Mouse (Mus musculus): ENCODE measurements at regions not wholly inside any gene's neighbourhood (a gene's known extent, or its start where the extent isn't known, plus 50 kb on each side); places are given as distances from the start of the nearest gene placed in this dataset.

GRCm38 (mm10) chr15:36933581-36933991 lies 74.0 kb downstream of the Zfp706 start:
- H3K9me3 ChIP-seq = no peaks in the 10 kb centered on the region
- H3K4me2 ChIP-seq = no peak overlapping the region
- H3K4me3 ChIP-seq = no peak overlapping the region
- no peak for ATAC-seq (ENCODE audit: insufficient number of reproducible peaks, low FRiP score, low TSS enrichment, low read depth)
- no peak overlapping the region for H3K27ac ChIP-seq
- peaks cover 9% of the 10 kb centered on the region for H3K4me1 ChIP-seq
- H3K36me3 ChIP-seq = no peaks in the 10 kb centered on the region
- 87% methylated on average over 2 of the region's 2 CpGs for WGBS
- H3K27me3 ChIP-seq = no peaks in the 10 kb centered on the region
- no peak overlapping the region for H3K9ac ChIP-seq

- H3K4me1 ChIP-seq = no peaks in the 10 kb centered on the region
- no peaks in the 10 kb centered on the region for H3K9me3 ChIP-seq
- 60% methylated on average over 2 of the region's 2 CpGs for WGBS
- H3K27me3 ChIP-seq = no peaks in the 10 kb centered on the region
- no peak overlapping the region for H3K27ac ChIP-seq
- H3K36me3 ChIP-seq = no peaks in the 10 kb centered on the region
- ATAC-seq (ENCODE audit: insufficient number of reproducible peaks, low FRiP score, low TSS enrichment, low read depth) = peak; percentile 35; the same call in 1 of the 2 replicates
- no peak overlapping the region for H3K4me3 ChIP-seq
- H3K9ac ChIP-seq = no peak overlapping the region
- no peak overlapping the region for H3K4me2 ChIP-seq
Measured at GRCm38 (mm10) chr15:36931460-36931859, 76.1 kb downstream of the Zfp706 start.

GRCm38 (mm10) chr15:36930433-36930832 lies 77.1 kb downstream of the Zfp706 start:
- Histone ChIP-seq H3K27ac (no peak overlapping the region), H3K4me3 (no peak overlapping the region), H3K9ac (no peak overlapping the region), H3K9me3 (no peaks in the 10 kb centered on the region), H3K27me3 (no peaks in the 10 kb centered on the region), H3K4me1 (no peaks in the 10 kb centered on the region), H3K4me2 (no peak overlapping the region), H3K36me3 (no peaks in the 10 kb centered on the region)
- WGBS = 75% methylated on average over 6 of the region's 6 CpGs
- ATAC-seq (ENCODE audit: insufficient number of reproducible peaks, low FRiP score, low TSS enrichment, low read depth) = no peak

- no peak overlapping the region for H3K4me2 ChIP-seq
- H3K9ac ChIP-seq = no peak overlapping the region
- no peaks in the 10 kb centered on the region for H3K9me3 ChIP-seq
- H3K4me1 ChIP-seq = no peaks in the 10 kb centered on the region
- H3K27ac ChIP-seq = no peak overlapping the region
- no peak overlapping the region for H3K4me3 ChIP-seq
- ATAC-seq (ENCODE audit: insufficient number of reproducible peaks, low FRiP score, low TSS enrichment, low read depth) = no peak
- WGBS = 76% methylated on average over 2 of the region's 2 CpGs
- no peaks in the 10 kb centered on the region for H3K27me3 ChIP-seq
- H3K36me3 ChIP-seq = no peaks in the 10 kb centered on the region
Measured at GRCm38 (mm10) chr15:36929786-36930185, 77.8 kb downstream of the Zfp706 start.

- H3K27me3 ChIP-seq = no peaks in the 10 kb centered on the region
- H3K4me2 ChIP-seq = no peak overlapping the region
- no peaks in the 10 kb centered on the region for H3K9me3 ChIP-seq
- WGBS = 86% methylated on average over 3 of the region's 3 CpGs
- H3K4me3 ChIP-seq = no peak overlapping the region
- no peak for ATAC-seq (ENCODE audit: insufficient number of reproducible peaks, low FRiP score, low TSS enrichment, low read depth)
- H3K27ac ChIP-seq = no peak overlapping the region
- H3K9ac ChIP-seq = no peak overlapping the region
- H3K4me1 ChIP-seq = peaks cover 3% of the 10 kb centered on the region; the same call in 1 of the 2 replicates
- no peaks in the 10 kb centered on the region for H3K36me3 ChIP-seq
Measured at GRCm38 (mm10) chr15:36929088-36929487, 78.5 kb downstream of the Zfp706 start.

GRCm38 (mm10) chr15:36928678-36929077 lies 78.9 kb downstream of the Zfp706 start:
- H3K9ac ChIP-seq = no peak overlapping the region
- H3K27ac ChIP-seq = no peak overlapping the region
- H3K4me1 ChIP-seq = peaks cover 4% of the 10 kb centered on the region; the same call in 1 of the 2 replicates
- H3K36me3 ChIP-seq = no peaks in the 10 kb centered on the region
- ATAC-seq (ENCODE audit: insufficient number of reproducible peaks, low FRiP score, low TSS enrichment, low read depth) = no peak
- H3K4me2 ChIP-seq = no peak overlapping the region
- no peak overlapping the region for H3K4me3 ChIP-seq
- WGBS = 94% methylated on average over 4 of the region's 4 CpGs
- H3K27me3 ChIP-seq = no peaks in the 10 kb centered on the region
- H3K9me3 ChIP-seq = no peaks in the 10 kb centered on the region

- Histone ChIP-seq H3K27ac (no peak overlapping the region), H3K36me3 (no peaks in the 10 kb centered on the region), H3K4me1 (peaks cover 4% of the 10 kb centered on the region; the same call in 1 of the 2 replicates), H3K4me2 (no peak overlapping the region), H3K4me3 (no peak overlapping the region), H3K9ac (no peak overlapping the region), H3K27me3 (no peaks in the 10 kb centered on the region), H3K9me3 (no peaks in the 10 kb centered on the region)
- no peak for ATAC-seq (ENCODE audit: insufficient number of reproducible peaks, low FRiP score, low TSS enrichment, low read depth)
- WGBS = 42% methylated on average over 5 of the region's 5 CpGs
Measured at GRCm38 (mm10) chr15:36927436-36927835, 80.1 kb downstream of the Zfp706 start.

- no peak for ATAC-seq (ENCODE audit: insufficient number of reproducible peaks, low FRiP score, low TSS enrichment, low read depth)
- WGBS = 59% methylated on average over 6 of the region's 6 CpGs
- Histone ChIP-seq H3K9ac (no peak overlapping the region), H3K4me3 (no peak overlapping the region), H3K27ac (no peak overlapping the region), H3K4me2 (no peak overlapping the region), H3K36me3 (no peaks in the 10 kb centered on the region), H3K27me3 (no peaks in the 10 kb centered on the region), H3K4me1 (peaks cover 4% of the 10 kb centered on the region; the same call in 1 of the 2 replicates), H3K9me3 (no peaks in the 10 kb centered on the region)
Measured at GRCm38 (mm10) chr15:36924171-36924570, 83.4 kb downstream of the Zfp706 start.

- no peaks in the 10 kb centered on the region for H3K36me3 ChIP-seq
- no peak for ATAC-seq (ENCODE audit: insufficient number of reproducible peaks, low FRiP score, low TSS enrichment, low read depth)
- 32% methylated on average over 3 of the region's 3 CpGs for WGBS
- H3K27me3 ChIP-seq = no peaks in the 10 kb centered on the region
- no peak overlapping the region for H3K27ac ChIP-seq
- H3K4me1 ChIP-seq = peaks cover 4% of the 10 kb centered on the region; the same call in 1 of the 2 replicates
- H3K4me2 ChIP-seq = no peak overlapping the region
- no peaks in the 10 kb centered on the region for H3K9me3 ChIP-seq
- no peak overlapping the region for H3K4me3 ChIP-seq
- no peak overlapping the region for H3K9ac ChIP-seq
Measured at GRCm38 (mm10) chr15:36921384-36921783, 86.2 kb downstream of the Zfp706 start.

GRCm38 (mm10) chr15:36920886-36921285 lies 86.7 kb downstream of the Zfp706 start:
- ATAC-seq (ENCODE audit: insufficient number of reproducible peaks, low FRiP score, low TSS enrichment, low read depth) = no peak
- Histone ChIP-seq H3K27ac (no peak overlapping the region), H3K9me3 (no peaks in the 10 kb centered on the region)

GRCm38 (mm10) chr15:36919704-36920103 lies 87.9 kb downstream of the Zfp706 start:
- Histone ChIP-seq H3K9me3 (no peaks in the 10 kb centered on the region), H3K27ac (no peak overlapping the region), H3K4me1 (peaks cover 4% of the 10 kb centered on the region; the same call in 1 of the 2 replicates), H3K27me3 (no peaks in the 10 kb centered on the region), H3K4me2 (no peak overlapping the region), H3K36me3 (no peaks in the 10 kb centered on the region), H3K9ac (no peak overlapping the region), H3K4me3 (no peak overlapping the region)
- WGBS = 89% methylated on average over 5 of the region's 5 CpGs
- ATAC-seq (ENCODE audit: insufficient number of reproducible peaks, low FRiP score, low TSS enrichment, low read depth) = no peak

More at GRCm38 (mm10) chr15:36920886-36921285, 86.7 kb downstream of the Zfp706 start:
- H3K9ac ChIP-seq = no peak overlapping the region
- H3K36me3 ChIP-seq = no peaks in the 10 kb centered on the region
- peaks cover 4% of the 10 kb centered on the region; the same call in 1 of the 2 replicates for H3K4me1 ChIP-seq
- H3K27me3 ChIP-seq = no peaks in the 10 kb centered on the region
- no peak overlapping the region for H3K4me2 ChIP-seq
- H3K4me3 ChIP-seq = no peak overlapping the region

- H3K36me3 ChIP-seq = no peaks in the 10 kb centered on the region
- H3K4me3 ChIP-seq = no peak overlapping the region
- H3K27me3 ChIP-seq = no peaks in the 10 kb centered on the region
- H3K4me1 ChIP-seq = peaks cover 2% of the 10 kb centered on the region; the same call in 1 of the 2 replicates
- no peaks in the 10 kb centered on the region for H3K9me3 ChIP-seq
- H3K9ac ChIP-seq = no peak overlapping the region
- WGBS = 87% methylated on average over 4 of the region's 4 CpGs
- H3K4me2 ChIP-seq = no peak overlapping the region
- no peak for ATAC-seq (ENCODE audit: insufficient number of reproducible peaks, low FRiP score, low TSS enrichment, low read depth)
- no peak overlapping the region for H3K27ac ChIP-seq
Measured at GRCm38 (mm10) chr15:36919209-36919608, 88.4 kb downstream of the Zfp706 start.

GRCm38 (mm10) chr15:36916998-36917397 lies 90.6 kb downstream of the Zfp706 start:
- H3K36me3 ChIP-seq = no peaks in the 10 kb centered on the region
- no peaks in the 10 kb centered on the region for H3K27me3 ChIP-seq
- no peak overlapping the region for H3K4me3 ChIP-seq
- H3K4me1 ChIP-seq = 0 out of 2 replicates have a peak, but pooled peaks cover 6% of the 10 kb centered on the region
- no peak overlapping the region for H3K27ac ChIP-seq
- no peak for ATAC-seq (ENCODE audit: insufficient number of reproducible peaks, low FRiP score, low TSS enrichment, low read depth)
- H3K9ac ChIP-seq = no peak overlapping the region
- no peaks in the 10 kb centered on the region for H3K9me3 ChIP-seq
- 64% methylated on average over 4 of the region's 4 CpGs for WGBS
- H3K4me2 ChIP-seq = no peak overlapping the region

Data from limb, embryonic 15.5 days (tissue).